Mouse (Mus musculus): ENCODE results near the gene Ikbke.
"Not testable (repeated sequence)": the region's sequence is repeated elsewhere in the genome, so short reads cannot be mapped to it uniquely, and the experiment has no call there.

Ikbke gene

DNA sequence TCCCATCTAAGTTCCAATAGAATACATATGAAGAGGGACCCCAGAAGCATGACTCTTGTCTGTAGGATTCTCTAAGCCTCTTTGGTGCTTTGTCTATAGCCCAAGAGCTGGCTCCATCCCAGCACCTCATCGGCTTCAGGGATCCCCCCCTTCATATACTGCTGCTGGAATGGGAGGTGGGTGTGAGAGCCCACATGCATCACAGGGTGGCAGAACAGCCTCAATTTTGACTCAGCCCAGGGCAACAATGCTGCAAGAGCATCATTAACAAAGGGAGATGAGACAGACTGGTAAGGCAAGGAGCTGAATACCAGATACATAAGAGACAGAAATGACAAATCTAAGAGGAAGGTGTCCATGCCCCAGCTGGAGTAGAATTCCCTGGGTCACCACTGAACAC is 4.8 kb upstream of the Ikbke start:
- no peak for DNase-seq (ENCODE audit: extremely low read depth, insufficient read length, low spot score)

DNA sequence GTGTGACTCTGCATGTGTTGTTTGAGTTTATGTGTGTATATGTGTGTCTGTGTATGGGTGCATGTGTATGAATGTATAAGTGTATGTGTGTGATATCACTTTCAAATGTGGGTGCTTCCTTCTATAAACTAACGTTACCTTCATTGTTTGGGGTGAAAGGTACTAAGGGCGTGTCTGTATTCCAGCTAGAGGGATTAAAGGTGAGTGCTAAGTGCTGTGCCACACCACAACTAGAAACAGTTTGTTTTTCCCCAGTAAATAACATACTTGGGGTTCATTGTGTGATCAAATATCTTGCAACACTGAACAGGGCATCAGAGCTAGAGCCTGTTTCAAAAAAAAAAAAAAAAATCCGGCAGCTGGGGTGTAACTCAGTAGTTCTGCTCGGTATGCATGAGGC is 2.3 kb upstream of the Ikbke start:
- DNase-seq (ENCODE audit: extremely low read depth, insufficient read length, low spot score): no peak

DNA sequence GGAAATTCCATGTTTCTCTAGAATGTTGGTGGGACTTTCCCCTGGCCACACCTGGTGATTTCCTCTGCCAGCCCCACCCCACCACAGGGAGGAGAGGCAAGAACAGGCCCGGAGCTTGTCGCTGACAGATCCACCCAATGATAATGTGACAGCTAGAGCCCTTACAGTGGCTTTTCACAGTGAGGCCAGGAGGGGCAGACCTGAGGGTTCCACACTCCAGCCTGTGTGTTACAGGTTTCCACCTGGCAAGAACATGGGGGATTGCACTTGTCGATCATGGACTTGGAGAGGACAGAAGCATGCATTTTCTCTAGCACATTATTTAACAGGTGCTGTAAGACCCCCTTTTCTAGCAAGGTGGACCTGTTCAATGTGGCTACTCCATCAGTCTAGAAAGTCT is 874 bp upstream of the Ikbke start:
- DNase-seq (ENCODE audit: extremely low read depth, insufficient read length, low spot score): no peak

- DNase-seq (ENCODE audit: extremely low read depth, insufficient read length, low spot score): peak; percentile 58
Measured at GRCm38 (mm10) chr1:131278606-131279455, 575 bp downstream of the Ikbke start.

DNA sequence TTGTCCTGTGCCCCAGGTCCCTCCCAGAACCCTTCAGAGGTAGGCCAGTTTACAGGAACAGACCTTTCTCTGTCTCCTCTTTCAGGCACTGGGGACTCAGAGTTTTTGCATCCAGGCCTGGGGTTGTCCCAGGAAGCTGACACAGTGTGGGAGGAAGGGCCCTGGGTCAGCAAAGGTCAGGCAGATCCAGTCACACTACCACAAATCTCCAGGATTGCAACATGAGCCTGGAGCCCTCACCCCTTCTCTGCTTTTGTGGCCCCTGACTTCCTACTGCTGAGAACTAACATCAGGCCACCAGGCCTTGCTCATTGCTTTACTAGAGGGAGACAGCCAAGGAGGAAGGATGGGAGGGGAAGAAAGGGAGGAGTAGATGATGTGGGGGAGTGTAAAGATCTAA is 2.6 kb downstream of the Ikbke start:
- DNase-seq (ENCODE audit: extremely low read depth, insufficient read length, low spot score): no peak

DNA sequence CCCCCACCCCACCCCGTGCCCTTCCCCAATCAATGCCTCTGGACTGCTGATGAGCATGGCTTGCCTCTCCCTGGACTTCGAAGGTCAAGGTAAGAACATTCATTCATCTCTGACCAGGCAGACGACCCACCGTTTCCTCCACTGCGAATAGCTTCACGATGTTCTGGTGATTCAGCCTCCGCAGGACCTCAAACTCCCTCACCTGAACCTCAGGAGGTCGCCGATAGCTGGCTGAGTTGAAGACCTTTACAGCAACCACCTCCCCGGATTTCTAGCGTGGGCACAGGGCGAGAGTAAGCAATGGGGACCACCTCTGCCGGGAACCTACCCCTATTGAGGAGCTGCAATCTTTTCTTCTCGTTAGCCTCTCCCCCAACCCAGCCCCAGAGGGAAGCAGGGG is 3.8 kb downstream of the Ikbke start:
- no peak for DNase-seq (ENCODE audit: extremely low read depth, insufficient read length, low spot score)

- DNase-seq (ENCODE audit: extremely low read depth, insufficient read length, low spot score): no peak
Measured at GRCm38 (mm10) chr1:131274725-131275539, 4.5 kb downstream of the Ikbke start.

- no peak for DNase-seq (ENCODE audit: extremely low read depth, insufficient read length, low spot score)
Measured at GRCm38 (mm10) chr1:131269797-131270578, 9.4 kb downstream of the Ikbke start.

DNA sequence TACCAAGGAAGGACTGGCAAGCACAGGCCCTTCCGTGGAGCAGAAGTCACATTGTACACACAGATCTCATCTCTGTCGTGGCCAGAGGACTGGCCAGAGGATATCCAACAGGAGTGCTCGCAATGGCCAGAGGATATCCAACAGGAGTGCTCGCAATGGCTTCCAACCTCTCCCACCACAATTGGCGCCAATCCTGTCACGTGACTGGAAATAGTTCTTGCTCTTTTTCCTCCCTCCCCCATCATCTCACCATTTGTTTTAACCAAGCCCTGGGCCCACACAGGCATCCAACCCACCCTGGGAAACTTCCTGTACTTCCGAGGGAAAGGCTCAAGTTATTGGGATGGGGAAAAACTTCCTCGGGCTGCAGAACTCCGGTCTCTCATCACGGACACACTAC is 10.6 kb downstream of the Ikbke start:
- DNase-seq (ENCODE audit: extremely low read depth, insufficient read length, low spot score): no peak

DNA sequence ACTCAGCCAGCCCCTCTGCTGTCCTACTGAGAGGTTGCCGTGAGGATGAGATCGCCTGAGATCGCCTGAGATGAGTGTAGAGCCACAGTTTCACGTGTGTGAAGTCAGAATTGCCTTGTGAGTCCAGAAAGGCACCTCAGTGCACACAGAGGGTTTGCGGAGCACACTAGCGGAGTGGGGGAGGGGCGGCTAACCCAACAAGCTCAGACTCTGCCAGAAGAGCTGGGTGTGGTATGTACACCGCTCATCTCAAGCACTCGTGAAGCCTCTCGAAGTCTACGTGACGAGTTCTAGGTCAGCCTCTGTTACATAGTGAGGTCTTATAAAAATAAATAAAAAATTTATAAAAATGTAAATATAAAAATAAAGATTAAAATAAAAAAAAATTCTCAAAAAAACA is 15.5 kb downstream of the Ikbke start:
- DNase-seq (ENCODE audit: extremely low read depth, insufficient read length, low spot score): no peak

GRCm38 (mm10) chr1:131260309-131260656 is 19.1 kb downstream of the Ikbke start:
- DNase-seq (ENCODE audit: extremely low read depth, insufficient read length, low spot score): peak; percentile 42

DNA sequence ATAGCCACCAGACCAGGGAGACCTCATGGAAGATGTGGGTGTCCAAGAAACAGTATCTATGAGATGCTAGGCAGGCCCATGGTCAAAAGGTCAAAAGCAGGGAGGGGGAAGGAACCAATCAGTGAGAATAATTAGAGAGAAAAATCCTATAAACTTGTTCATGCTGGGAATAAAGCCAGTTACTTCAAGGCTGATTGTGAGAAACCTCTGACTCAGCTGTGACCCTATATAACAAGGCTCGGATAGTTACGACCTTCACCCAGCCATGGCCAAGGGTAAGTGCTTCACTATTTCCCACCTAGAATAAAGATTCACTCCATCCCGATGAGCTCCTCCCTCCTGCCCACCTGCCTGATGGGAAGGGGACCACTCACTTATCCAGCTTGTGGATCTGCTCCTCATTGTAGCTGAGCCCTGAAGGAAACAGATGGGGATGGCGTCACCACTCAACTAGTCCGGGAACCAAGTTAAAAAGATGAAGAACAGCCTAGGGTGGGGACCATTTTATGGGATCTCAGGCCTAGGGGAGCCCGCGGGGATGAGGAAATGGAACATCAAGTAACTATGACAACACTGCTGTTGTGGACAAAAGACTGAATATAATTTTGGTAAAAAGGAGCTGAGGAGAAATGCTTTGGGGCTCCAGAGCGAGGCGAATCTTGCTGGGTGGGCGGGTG is 19.6 kb downstream of the Ikbke start:
- no peak for DNase-seq (ENCODE audit: extremely low read depth, insufficient read length, low spot score)

- DNase-seq (ENCODE audit: extremely low read depth, insufficient read length, low spot score): no peak
Measured at GRCm38 (mm10) chr1:131257288-131257687, 22.1 kb downstream of the Ikbke start.

- not testable (repeated sequence) for DNase-seq (ENCODE audit: extremely low read depth, insufficient read length, low spot score)
Measured at GRCm38 (mm10) chr1:131252516-131253250, 26.7 kb downstream of the Ikbke start.

DNA sequence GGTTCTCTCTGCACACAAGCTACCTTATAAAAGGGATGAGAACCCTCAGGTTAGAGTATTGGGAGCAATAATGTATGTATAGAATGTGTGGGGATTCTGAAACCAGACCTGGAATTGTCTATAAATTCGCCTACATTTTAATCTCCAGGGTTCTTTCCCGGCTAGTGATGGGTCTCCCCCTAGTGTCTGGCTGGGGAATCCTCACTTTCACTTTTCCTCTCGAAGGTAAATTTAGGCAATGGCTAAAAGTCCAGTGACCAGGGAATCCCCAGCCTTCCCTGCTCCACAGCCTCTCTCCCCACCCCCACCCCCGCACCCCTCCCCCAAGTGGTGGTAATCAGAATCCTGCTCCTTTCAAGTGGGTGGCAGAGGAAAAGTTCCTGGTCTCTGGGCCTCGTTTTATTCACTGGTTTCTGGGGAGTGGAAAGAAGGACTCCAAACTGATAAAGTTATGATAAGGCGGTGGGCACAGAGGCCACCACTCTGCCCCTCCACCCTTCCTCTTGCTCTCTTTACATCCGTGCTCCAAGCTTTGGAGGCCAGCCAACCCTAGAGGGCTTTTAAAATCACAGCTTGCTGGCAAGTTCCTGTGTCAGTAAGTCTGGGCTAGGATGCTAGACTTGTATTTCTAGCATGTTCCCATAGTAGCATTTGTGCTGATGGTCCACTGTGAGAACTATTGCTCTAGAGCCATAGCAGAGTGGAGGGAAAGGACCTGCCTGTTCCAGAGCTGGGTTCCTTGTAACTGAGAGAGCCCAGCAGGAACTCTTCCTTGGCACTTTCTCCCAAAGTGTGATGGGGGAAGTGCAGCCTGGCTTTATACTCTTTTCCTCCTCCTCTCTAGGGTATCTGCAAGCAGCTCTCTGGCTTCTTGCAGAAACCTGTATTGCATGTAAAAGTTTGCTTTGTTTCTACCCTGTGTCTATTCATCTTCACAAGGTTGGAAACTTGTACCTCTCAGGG is 32.7 kb downstream of the Ikbke start:
- DNase-seq (ENCODE audit: extremely low read depth, insufficient read length, low spot score): no peak

DNA sequence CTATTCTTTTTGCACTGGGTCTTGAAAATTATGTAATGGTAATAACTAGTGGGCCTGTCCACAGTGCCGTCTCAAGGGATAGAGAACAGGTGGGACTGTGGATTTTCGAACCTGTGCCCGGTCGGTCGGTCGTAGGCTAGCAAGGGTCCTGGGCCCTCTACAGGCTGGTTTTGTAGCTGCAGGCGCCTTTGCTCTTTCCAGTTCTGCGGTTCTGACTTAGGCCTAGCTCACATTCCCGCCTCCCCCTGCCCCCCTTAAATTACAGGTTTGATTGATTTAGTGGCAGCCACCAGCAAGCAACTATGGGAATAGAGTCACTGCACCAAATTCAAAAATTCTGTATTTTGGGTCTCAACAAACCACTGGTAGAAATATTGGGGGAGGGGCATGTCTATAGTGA is 33.5 kb downstream of the Ikbke start:
- peak; percentile 68 for DNase-seq (ENCODE audit: extremely low read depth, insufficient read length, low spot score)

DNA sequence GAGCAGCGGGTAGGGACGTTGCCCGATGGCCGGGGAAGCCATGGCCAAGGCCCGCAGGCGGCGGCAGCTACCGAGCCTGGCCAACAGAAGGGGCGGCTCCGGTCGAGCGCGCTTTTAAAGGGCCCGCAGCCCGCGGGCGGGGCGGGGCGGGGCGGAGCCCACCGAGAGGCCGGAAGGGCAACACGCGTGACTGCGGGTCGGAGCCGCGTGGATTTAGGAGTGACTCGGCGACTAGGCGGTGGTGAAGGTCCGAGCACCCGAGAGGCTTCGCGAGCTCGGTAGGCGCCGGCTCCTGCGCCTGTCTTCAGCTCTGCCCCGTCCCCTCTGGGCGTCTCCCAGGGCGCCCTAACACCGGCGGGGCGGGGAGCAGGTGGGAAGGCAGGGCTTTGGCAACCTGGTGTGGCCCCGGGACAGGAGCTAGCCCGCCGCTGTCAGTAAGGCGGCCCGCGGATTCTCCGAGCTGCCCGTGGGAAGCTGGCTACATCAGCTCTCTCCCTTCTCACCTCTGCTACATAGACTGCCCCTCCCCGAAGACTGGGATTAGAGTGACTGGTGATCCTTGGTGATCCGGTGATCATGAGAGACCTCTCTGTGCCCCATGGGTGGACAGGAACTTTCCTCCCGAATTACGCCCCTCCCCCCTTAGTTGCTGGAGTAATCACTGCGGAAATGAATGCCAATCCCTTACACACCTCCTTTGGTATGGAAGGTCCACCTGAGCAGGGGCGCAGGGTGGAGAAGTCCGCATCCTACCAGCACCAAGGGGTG is 34.1 kb downstream of the Ikbke start, which contains the start of gene Rassf5:
TSS of gene Rassf5 (minus strand) at position 170 of the 768 bp plus-strand sequence.
- DNase-seq (ENCODE audit: extremely low read depth, insufficient read length, low spot score): peak; percentile 88

DNA sequence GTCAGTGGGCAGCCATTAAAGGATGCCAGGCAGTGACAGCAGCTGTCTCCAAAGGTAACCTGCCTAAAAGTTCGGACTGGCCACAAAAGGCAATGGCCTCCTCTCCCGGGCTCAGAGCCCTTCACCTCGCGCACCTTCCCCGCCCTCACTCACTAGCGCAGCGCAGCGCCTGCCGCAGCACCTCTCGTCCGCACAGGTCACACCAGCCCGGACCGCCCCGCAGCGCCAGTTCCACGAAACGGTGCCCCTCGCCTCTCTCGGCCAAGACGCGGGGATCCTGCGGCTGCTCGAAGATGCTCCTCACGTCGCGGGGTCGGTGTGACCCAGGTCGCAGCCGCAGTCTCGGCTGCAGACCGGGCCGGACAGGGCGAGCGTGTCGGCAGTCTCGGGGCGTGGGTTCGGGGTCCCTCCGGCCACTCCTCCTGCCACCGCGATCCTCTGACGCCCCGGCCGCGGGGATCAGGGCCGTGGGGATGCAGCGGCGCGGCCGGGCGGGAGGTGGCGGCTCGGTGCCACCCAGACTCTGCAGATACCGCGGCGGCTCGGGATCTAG is 34.8 kb downstream of the Ikbke start:
- no peak for DNase-seq (ENCODE audit: extremely low read depth, insufficient read length, low spot score)

All from 3134 (cell line).